Mouse (Mus musculus): ENCODE measurements at regions not wholly inside any gene's neighbourhood (a gene's known extent, or its start where the extent isn't known, plus 50 kb on each side); places are given as distances from the start of the nearest gene placed in this dataset.

DNA sequence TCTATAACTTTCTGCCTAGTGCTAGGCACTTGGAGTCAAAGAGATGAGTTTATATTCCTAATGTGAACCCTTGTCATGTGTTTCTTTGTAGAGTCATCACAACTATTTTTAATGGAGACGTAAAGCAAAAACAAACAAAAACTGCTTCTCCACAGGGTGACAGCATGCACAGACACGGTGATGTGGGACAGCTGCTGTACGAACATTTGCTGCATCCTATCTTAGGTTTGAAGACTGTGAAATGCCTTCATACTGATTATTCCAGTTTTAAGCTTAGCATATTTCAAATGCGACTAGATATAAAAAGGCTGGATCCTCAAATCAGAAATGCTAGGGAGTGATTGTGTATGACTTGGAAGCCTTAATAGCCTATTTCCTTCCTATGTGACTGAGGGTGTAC, 187.3 kb upstream of the Eci2 start:
- 73% methylated on average over 4 of the region's 4 CpGs for WGBS
- Histone ChIP-seq H3K27ac (replicated peaks in 1 of 2; ENCODE audit: control insufficient read depth in 1 of 2, insufficient read depth in 1 of 2, low read depth in 2 of 2, low read length in 2 of 2) (0 out of 4 replicates have a peak overlapping the region, but pooled peaks of 1 of the 2 experiments have one; percentile 14), H3K4me2 (ENCODE audit: low read length) (no peak overlapping the region), H3K4me3 (ENCODE audit: control insufficient read depth in 1 of 2, insufficient read depth in 1 of 2, low read depth in 1 of 2, low read length in 2 of 2) (no peak overlapping the region), H3K27me3 (ENCODE audit: control insufficient read depth, insufficient read depth, low read length) (no peaks in the 10 kb centered on the region), H3K36me3 (ENCODE audit: control insufficient read depth, insufficient read depth, low read length) (no peaks in the 10 kb centered on the region), H3K9ac (ENCODE audit: low read length) (no peak overlapping the region), H3K4me1 (ENCODE audit: control insufficient read depth in 2 of 2, insufficient read depth in 2 of 2, low read length in 2 of 2) (peaks cover 2 to 6% of the 10 kb centered on the region in 2 experiments; a peak in 2 of 4 replicates), H3K9me3 (ENCODE audit: control insufficient read depth, low read length) (no peaks in the 10 kb centered on the region)
- no peak for ATAC-seq (ENCODE audit: insufficient number of reproducible peaks, insufficient read depth, low FRiP score, low read depth)

DNA sequence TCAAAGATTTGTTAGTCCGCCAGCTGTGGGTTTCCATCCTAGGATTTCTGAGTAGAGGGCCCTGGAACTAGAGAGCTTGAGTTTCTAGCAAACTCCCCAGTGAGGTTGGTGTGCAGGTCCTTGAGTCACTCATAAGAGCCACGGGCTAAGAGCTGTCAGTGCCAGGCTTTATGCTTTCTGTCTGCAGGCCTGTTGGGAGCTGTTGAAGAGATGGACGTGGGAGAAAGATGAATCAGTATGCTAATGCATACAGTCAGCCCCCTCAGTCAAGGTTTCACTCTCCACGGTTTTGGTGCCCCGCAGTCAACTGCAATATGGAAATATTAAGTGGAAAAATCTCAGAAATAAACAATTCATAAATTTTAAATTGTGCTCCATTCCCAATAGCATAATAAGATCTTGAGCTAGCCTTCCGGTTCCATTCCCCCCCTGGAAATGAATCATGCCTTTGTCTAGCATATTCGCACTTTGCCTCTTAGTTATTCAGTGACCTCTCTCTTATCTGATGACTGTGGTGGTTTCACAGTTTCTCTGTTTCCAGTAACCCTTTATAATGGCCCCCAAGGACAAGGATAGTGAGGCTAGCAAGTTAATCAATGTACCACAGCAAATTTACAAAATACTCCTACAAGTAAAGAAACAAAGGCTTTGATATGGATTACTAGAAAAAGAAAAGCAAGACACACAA, 199.4 kb upstream of the Eci2 start:
- Histone ChIP-seq H3K9ac (ENCODE audit: low read length) (no peak overlapping the region), H3K4me1 (ENCODE audit: control insufficient read depth in 2 of 2, insufficient read depth in 2 of 2, low read length in 2 of 2) (no peaks in the 10 kb centered on the region), H3K9me3 (ENCODE audit: control insufficient read depth, low read length) (0 out of 2 replicates have a peak, but pooled peaks cover 5% of the 10 kb centered on the region), H3K27ac (replicated peaks in 1 of 2; ENCODE audit: control insufficient read depth in 1 of 2, insufficient read depth in 1 of 2, low read depth in 2 of 2, low read length in 2 of 2) (no peak overlapping the region), H3K36me3 (ENCODE audit: control insufficient read depth, insufficient read depth, low read length) (no peaks in the 10 kb centered on the region), H3K4me3 (ENCODE audit: control insufficient read depth in 1 of 2, insufficient read depth in 1 of 2, low read depth in 1 of 2, low read length in 2 of 2) (no peak overlapping the region), H3K27me3 (ENCODE audit: control insufficient read depth, insufficient read depth, low read length) (no peaks in the 10 kb centered on the region), H3K4me2 (ENCODE audit: low read length) (no peak overlapping the region)
- ATAC-seq (ENCODE audit: insufficient number of reproducible peaks, insufficient read depth, low FRiP score, low read depth): no peak
- 72% methylated on average over 7 of the region's 7 CpGs for WGBS

DNA sequence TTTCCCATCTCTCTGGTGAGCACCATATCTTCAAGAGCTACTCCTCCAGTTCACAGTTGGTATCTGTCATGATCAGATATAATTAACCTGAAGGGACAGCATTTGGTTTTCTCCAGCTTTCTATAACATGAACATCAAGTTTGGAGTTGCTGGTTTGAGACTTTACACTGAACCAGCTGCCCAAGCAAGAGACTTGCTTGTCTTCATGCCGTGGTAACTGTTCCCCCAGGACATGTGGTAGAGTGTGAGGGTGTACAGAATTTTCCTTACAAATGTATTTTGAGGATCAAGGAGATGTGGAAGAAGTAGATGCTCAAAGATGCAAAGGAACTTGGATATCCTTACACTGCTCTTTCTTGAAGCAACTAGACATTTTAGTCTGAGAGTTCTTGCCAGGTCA, 200.0 kb upstream of the Eci2 start:
- Histone ChIP-seq H3K4me2 (ENCODE audit: low read length) (no peak overlapping the region), H3K4me1 (ENCODE audit: control insufficient read depth in 2 of 2, insufficient read depth in 2 of 2, low read length in 2 of 2) (no peaks in the 10 kb centered on the region), H3K4me3 (ENCODE audit: control insufficient read depth in 1 of 2, insufficient read depth in 1 of 2, low read depth in 1 of 2, low read length in 2 of 2) (no peak overlapping the region), H3K9ac (ENCODE audit: low read length) (no peak overlapping the region), H3K36me3 (ENCODE audit: control insufficient read depth, insufficient read depth, low read length) (no peaks in the 10 kb centered on the region), H3K27me3 (ENCODE audit: control insufficient read depth, insufficient read depth, low read length) (no peaks in the 10 kb centered on the region), H3K9me3 (ENCODE audit: control insufficient read depth, low read length) (0 out of 2 replicates have a peak, but pooled peaks cover 4% of the 10 kb centered on the region), H3K27ac (replicated peaks in 1 of 2; ENCODE audit: control insufficient read depth in 1 of 2, insufficient read depth in 1 of 2, low read depth in 2 of 2, low read length in 2 of 2) (no peak overlapping the region)
- 76% methylated on average over 1 of the region's 1 CpGs for WGBS
- no peak for ATAC-seq (ENCODE audit: insufficient number of reproducible peaks, insufficient read depth, low FRiP score, low read depth)

DNA sequence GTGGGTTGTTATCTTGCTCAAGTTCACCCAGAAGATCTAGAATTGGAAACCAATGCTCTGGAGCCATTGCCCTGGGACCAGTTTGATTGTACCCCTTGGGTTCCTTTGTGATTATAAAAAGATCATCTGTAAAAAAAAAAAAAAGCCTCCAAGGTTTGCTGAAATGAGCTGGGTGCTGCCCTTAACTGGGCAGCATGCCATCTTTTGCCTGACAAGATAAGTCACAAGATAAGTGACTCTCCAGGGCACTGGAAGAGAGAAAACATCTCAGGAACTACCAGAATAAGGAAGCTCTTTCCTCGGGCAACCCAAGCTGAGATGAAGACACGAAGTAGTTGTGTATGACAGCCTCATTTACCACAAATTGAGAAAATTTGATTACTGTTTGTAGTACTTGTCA, 202.7 kb upstream of the Eci2 start:
- ATAC-seq (ENCODE audit: insufficient number of reproducible peaks, insufficient read depth, low FRiP score, low read depth): no peak
- H3K4me3 ChIP-seq (ENCODE audit: control insufficient read depth in 1 of 2, insufficient read depth in 1 of 2, low read depth in 1 of 2, low read length in 2 of 2): no peak overlapping the region
- H3K4me2 ChIP-seq (ENCODE audit: low read length): no peak overlapping the region
- no peaks in the 10 kb centered on the region for H3K4me1 ChIP-seq (ENCODE audit: control insufficient read depth in 2 of 2, insufficient read depth in 2 of 2, low read length in 2 of 2)
- 59% methylated on average over 2 of the region's 2 CpGs for WGBS
- H3K9me3 ChIP-seq (ENCODE audit: control insufficient read depth, low read length): 0 out of 2 replicates have a peak, but pooled peaks cover 4% of the 10 kb centered on the region
- H3K9ac ChIP-seq (ENCODE audit: low read length): no peak overlapping the region
- no peaks in the 10 kb centered on the region for H3K27me3 ChIP-seq (ENCODE audit: control insufficient read depth, insufficient read depth, low read length)
- H3K36me3 ChIP-seq (ENCODE audit: control insufficient read depth, insufficient read depth, low read length): no peaks in the 10 kb centered on the region
- H3K27ac ChIP-seq (replicated peaks in 1 of 2; ENCODE audit: control insufficient read depth in 1 of 2, insufficient read depth in 1 of 2, low read depth in 2 of 2, low read length in 2 of 2): no peak overlapping the region

DNA sequence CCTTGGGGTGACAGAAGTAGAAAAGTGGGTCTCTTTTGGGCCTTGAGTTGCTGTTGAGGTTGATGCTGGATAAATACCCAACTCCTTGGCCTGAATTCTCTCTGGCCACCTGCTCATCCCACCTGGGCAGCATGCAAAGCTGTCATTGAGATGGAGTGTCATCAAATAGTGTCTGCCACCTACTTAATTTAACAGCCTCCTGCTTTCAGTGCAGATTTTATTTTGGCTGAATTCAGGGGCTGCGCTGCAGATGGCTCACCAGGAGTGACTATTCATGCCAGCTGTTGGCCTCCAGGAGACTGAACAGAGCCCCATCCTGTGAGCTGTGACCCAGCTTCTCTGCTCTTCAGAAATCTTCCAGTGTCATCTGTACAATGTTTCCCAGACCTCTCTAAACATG, 206.7 kb upstream of the Eci2 start:
- Histone ChIP-seq H3K4me3 (ENCODE audit: control insufficient read depth in 1 of 2, insufficient read depth in 1 of 2, low read depth in 1 of 2, low read length in 2 of 2) (no peak overlapping the region), H3K9ac (ENCODE audit: low read length) (no peak overlapping the region), H3K27me3 (ENCODE audit: control insufficient read depth, insufficient read depth, low read length) (no peaks in the 10 kb centered on the region), H3K9me3 (ENCODE audit: control insufficient read depth, low read length) (0 out of 2 replicates have a peak, but pooled peaks cover 4% of the 10 kb centered on the region), H3K36me3 (ENCODE audit: control insufficient read depth, insufficient read depth, low read length) (no peaks in the 10 kb centered on the region), H3K27ac (replicated peaks in 1 of 2; ENCODE audit: control insufficient read depth in 1 of 2, insufficient read depth in 1 of 2, low read depth in 2 of 2, low read length in 2 of 2) (no peak overlapping the region), H3K4me1 (ENCODE audit: control insufficient read depth in 2 of 2, insufficient read depth in 2 of 2, low read length in 2 of 2) (no peaks in the 10 kb centered on the region), H3K4me2 (ENCODE audit: low read length) (no peak overlapping the region)
- ATAC-seq (ENCODE audit: insufficient number of reproducible peaks, insufficient read depth, low FRiP score, low read depth): no peak
- WGBS: 86% methylated on average over 1 of the region's 1 CpGs

DNA sequence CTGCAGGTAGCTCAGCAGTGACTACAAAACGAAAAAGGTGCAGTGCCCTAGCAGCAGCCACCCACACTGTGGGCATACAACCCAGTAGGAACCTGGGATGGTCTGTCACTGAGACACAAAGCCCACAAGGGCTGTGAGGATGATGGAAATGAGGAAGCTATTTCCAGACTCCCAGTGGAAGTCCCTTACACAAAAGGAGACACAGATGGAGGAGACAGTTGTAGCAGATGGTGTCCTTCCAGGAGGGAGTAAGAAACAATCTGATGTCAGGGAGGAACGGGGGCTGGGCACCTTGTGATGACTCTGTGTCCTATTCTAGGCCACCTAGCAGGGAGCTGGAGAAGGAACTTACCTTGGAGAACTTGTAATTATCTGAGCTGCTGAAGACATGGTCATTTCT, 214.5 kb upstream of the Eci2 start:
- ATAC-seq (ENCODE audit: insufficient number of reproducible peaks, insufficient read depth, low FRiP score, low read depth): no peak
- Histone ChIP-seq H3K9ac (ENCODE audit: low read length) (no peak overlapping the region), H3K4me2 (ENCODE audit: low read length) (no peak overlapping the region), H3K9me3 (ENCODE audit: control insufficient read depth, low read length) (no peaks in the 10 kb centered on the region), H3K4me1 (ENCODE audit: control insufficient read depth in 2 of 2, insufficient read depth in 2 of 2, low read length in 2 of 2) (no peaks in the 10 kb centered on the region), H3K27ac (replicated peaks in 1 of 2; ENCODE audit: control insufficient read depth in 1 of 2, insufficient read depth in 1 of 2, low read depth in 2 of 2, low read length in 2 of 2) (no peak overlapping the region), H3K36me3 (ENCODE audit: control insufficient read depth, insufficient read depth, low read length) (no peaks in the 10 kb centered on the region), H3K27me3 (ENCODE audit: control insufficient read depth, insufficient read depth, low read length) (no peaks in the 10 kb centered on the region), H3K4me3 (ENCODE audit: control insufficient read depth in 1 of 2, insufficient read depth in 1 of 2, low read depth in 1 of 2, low read length in 2 of 2) (no peak overlapping the region)
- 45% methylated on average over 2 of the region's 2 CpGs for WGBS

DNA sequence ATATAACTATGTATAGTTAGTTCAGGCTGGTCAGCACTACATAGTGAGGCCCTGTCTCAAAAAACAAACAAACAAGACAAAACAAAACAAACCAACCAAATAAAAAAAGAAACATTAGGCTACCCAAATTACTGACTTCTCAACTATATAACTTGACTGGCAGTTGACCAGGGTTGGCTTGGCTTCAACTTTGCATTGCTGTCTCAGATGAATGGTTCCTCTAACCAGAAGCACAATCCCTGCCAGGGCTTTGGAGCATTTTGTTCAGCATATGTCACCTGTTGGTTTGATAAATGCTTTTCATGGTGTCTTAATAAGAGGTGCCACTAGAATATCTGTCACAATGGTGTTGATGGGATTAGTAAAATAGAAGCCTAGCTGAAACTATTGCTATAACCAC, 217.1 kb upstream of the Eci2 start:
- H3K9ac ChIP-seq (ENCODE audit: low read length): no peak overlapping the region
- H3K4me2 ChIP-seq (ENCODE audit: low read length): no peak overlapping the region
- no peaks in the 10 kb centered on the region for H3K36me3 ChIP-seq (ENCODE audit: control insufficient read depth, insufficient read depth, low read length)
- no peak overlapping the region for H3K4me3 ChIP-seq (ENCODE audit: control insufficient read depth in 1 of 2, insufficient read depth in 1 of 2, low read depth in 1 of 2, low read length in 2 of 2)
- H3K27ac ChIP-seq (replicated peaks in 1 of 2; ENCODE audit: control insufficient read depth in 1 of 2, insufficient read depth in 1 of 2, low read depth in 2 of 2, low read length in 2 of 2): no peak overlapping the region
- H3K9me3 ChIP-seq (ENCODE audit: control insufficient read depth, low read length): no peaks in the 10 kb centered on the region
- ATAC-seq (ENCODE audit: insufficient number of reproducible peaks, insufficient read depth, low FRiP score, low read depth): no peak
- H3K27me3 ChIP-seq (ENCODE audit: control insufficient read depth, insufficient read depth, low read length): no peaks in the 10 kb centered on the region
- no peaks in the 10 kb centered on the region for H3K4me1 ChIP-seq (ENCODE audit: control insufficient read depth in 2 of 2, insufficient read depth in 2 of 2, low read length in 2 of 2)

DNA sequence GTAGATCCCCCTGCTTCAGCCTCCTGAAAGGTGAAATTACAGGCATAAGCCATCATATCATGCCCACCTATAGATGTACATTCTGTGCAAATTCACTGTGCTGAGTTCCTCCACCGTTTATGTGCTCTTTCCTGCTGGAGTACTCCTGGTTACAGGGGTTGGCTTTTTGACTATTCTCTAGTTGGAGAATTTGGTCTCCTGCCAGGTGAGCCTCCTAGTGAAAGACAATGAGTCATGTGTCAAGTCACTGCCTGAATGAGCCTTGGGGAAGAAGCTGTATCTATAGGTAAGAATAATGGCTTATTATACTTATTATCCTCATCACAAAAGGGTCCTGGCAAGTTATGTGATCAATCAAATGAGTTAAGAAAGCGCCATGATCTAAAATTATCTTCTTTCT, 230.5 kb upstream of the Eci2 start:
- WGBS: 82% methylated on average over 2 of the region's 2 CpGs

More for the DNA sequence above, 230.5 kb upstream of the Eci2 start:
- Histone ChIP-seq H3K4me2 (ENCODE audit: low read length) (no peak overlapping the region), H3K27me3 (ENCODE audit: control insufficient read depth, insufficient read depth, low read length) (no peaks in the 10 kb centered on the region), H3K9me3 (ENCODE audit: control insufficient read depth, low read length) (no peaks in the 10 kb centered on the region), H3K9ac (ENCODE audit: low read length) (no peak overlapping the region), H3K4me1 (ENCODE audit: control insufficient read depth in 2 of 2, insufficient read depth in 2 of 2, low read length in 2 of 2) (no peaks in the 10 kb centered on the region), H3K4me3 (ENCODE audit: control insufficient read depth in 1 of 2, insufficient read depth in 1 of 2, low read depth in 1 of 2, low read length in 2 of 2) (no peak overlapping the region), H3K36me3 (ENCODE audit: control insufficient read depth, insufficient read depth, low read length) (no peaks in the 10 kb centered on the region), H3K27ac (replicated peaks in 1 of 2; ENCODE audit: control insufficient read depth in 1 of 2, insufficient read depth in 1 of 2, low read depth in 2 of 2, low read length in 2 of 2) (no peak overlapping the region)
- ATAC-seq (ENCODE audit: insufficient number of reproducible peaks, insufficient read depth, low FRiP score, low read depth): no peak

Data from heart, embryonic 14.5 days (tissue).